Mouse (Mus musculus) left cerebral cortex, adult 9 months (tissue): ENCODE measurements around the gene Cdc42ep2.

Source experiments
- DNase-seq, 2 experiments: peaks; one replicate each; pipeline ENCODE4 v3.0.0; 2022; ENCODE audit warnings: low spot score in 2 of 2

The Cdc42ep2 gene

DNA sequence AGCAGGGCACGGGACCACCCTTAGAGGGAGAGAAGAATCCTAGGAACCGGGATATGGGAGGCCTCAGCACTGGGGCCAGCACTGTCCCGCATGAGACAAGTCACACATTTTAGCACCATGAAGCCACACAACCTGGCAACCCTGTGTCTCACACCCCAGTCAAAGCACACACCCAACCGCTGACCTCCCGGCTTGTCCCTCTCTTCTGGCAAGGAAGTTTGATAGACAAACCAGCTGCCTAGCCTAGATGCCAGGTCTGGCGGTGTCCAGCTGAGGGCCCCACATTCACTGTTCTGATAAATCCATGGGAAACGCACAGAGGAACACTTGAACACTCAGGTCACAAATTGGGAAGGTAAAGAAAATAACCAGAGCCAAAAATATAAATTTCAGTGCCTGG lies 18.0 kb upstream of the Cdc42ep2 start:
- DNase-seq: no peak

DNA sequence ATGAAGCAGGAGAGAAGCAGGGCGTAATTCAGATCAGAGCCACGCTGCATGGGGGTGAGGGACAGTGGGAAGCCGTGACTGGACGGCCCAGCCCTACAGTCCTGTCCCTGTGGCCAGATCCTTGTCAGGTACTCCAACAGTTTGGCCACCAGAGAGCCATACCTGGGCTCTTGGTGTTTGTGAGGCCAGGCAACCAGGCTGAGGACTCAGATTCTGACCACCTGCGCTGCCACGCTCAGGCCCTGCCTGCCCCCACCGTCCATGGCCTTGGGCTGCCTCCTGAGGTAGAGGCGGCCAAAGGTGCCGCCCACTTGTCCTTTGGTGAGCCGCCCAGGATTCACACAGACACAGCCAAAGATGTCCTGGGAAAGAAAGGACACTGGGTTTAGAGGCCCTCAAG lies 16.0 kb upstream of the Cdc42ep2 start:
- DNase-seq: no peak

DNA sequence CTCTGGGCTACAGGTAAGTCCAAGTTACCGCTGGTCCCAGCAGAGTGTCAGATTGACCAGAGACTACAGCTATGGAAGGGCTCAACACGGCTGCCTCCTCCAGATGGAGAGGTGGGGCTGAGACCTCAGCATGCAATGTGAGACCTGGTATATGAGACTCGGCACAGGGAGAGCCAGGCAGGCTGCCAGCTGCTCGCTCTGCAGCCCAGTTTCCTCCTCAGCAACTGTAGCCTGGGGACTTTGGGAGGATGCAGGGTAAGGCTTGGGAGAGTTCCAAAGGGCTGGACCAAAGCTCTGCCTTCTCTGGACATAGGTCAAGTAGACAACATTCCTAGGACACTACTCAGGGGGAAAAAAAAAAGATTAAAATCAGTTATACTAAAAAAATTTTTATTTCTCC lies 15.6 kb upstream of the Cdc42ep2 start:
- DNase-seq: no peak

DNA sequence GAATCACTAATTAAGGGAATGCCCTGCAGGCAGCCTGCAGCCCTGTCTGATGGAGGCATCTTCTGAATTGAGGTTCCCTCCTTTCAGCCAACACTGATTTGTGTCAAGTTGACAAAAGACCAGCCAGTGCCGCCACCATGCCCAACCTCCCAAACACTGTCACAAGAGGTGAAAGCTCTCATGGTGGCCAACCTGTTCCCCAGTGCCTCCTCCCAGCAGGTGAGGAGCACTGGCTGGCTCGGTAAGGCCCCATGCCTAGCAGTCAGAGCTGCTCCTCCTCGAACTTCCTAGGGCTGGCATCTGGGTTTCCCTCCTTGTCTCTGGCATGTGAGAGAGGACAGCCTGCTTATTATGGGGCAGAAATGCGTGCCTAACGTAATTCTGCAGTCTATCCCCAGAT lies 15.1 kb upstream of the Cdc42ep2 start:
- no peak for DNase-seq

DNA sequence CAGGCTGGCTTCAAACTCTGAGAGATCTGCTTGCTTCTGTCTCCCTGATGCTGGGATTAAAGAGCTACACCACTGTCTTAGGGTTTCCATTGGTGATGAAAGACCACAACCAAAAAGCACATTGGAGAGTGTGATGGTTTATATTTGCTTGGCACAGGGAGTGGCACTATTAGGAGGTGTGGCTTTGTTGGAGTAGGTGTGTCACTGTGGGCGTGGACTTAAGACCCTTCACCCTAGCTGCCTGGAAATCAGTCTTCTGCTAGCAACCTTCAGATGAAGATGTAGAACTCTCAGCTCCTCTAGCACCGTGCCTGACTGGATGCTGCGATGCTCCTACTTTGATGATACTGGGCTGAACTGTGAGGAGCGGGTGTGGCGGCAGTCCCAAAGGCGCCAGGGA lies 13.9 kb upstream of the Cdc42ep2 start:
- no peak for DNase-seq

DNA sequence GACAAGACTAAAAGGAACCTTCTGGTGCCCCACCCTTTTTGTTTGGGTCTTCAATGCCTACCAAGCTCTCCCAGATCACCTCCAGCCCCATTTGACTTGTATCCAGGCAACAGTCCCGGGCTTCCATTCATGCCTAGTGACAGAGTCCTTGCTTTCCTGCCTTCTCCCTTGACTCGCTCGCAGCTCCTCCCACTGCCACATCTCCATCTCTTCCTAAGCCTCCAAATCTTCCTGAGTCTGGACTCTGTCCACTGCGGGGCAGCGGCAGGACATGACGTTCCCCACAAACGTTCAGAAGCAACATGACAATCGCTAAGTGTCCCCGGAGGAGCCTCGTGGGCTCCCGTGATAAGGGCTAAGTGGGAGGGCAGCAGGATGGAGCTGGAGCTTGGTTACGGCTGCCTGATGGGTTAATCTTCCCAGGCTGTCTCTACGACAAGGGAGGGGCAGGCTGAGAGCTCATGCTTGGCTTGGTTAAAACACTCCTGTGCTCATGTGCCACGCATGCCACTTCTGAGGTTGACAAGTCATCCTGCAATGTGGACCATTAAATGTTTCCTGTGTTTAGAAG lies 13.3 kb upstream of the Cdc42ep2 start:
- DNase-seq: no peak

DNA sequence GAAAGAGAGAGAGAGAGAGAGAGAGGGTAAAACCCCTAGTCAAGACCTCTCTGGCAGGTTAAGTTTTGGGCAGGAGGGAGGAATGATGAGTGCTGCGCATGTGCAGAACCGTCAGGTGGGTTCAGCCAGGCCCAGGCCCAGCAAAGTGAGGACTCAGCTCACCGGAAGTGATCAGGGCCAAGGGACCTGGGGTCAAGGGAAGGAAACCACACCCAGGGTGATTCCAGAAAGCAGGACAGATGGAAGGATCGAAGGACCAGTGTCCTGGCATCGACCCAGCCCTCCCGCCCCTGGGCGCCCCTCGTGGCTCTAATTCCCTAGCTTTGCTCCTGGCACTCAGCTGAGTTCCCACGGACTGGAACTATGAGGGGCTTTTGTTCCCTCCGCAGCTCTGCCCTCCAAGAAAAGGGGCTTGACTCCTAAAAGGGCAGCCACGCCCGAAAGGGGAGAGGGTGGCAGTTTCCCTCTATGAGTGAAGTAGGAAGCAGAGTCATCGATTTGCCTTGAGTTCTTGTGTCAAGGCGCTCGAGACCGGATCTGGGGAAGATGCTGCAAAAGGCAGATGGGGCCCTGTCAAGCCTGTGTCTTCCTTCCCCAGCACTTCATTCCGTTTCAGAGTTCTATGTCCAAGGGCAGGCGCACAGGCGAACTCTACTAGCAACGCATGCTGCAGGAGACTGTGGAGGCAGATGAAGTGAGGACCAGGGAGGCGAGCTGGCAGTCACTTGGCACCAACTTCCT lies 12.6 kb upstream of the Cdc42ep2 start:
- DNase-seq: no peak

DNA sequence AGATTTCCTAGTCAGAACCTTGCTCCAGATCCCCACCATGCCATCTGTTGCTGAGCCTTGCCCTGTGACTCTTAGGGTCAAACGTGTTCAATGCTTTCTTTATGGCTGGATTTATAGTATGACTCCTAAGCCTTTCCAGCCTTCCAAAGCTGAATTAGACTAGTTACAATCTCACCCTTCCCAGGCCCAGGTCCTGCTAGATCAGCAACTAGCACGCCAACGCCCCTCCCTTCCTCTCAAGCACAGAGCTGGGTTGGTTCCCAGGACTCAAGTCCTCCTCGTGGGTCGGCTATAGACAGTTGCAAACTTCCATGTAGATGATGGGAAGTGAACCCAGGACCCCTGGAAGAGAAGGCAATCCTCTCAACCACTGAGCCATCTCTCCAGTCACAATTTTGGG lies 11.1 kb upstream of the Cdc42ep2 start:
- DNase-seq: no peak

DNA sequence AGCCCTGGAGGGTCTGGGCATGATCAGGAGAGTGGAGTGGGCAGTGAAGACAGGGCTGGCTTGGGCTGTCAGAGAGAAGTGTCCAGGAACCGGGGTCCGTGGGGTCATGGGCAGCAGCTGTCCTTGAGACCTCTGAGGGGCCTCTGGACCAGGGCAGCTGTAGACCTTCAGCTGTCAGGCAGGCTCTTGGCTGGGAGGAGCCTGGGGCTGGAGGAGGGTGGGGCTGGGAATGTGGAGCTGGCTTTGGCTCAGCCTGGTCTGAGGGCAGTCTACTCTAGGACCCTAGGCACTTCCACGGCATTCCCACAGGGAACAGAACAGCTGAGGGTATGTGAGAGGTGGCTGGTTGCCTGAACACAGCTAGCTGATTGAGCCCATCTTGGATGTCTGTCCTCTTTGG lies 10.7 kb upstream of the Cdc42ep2 start:
- DNase-seq: no peak

DNA sequence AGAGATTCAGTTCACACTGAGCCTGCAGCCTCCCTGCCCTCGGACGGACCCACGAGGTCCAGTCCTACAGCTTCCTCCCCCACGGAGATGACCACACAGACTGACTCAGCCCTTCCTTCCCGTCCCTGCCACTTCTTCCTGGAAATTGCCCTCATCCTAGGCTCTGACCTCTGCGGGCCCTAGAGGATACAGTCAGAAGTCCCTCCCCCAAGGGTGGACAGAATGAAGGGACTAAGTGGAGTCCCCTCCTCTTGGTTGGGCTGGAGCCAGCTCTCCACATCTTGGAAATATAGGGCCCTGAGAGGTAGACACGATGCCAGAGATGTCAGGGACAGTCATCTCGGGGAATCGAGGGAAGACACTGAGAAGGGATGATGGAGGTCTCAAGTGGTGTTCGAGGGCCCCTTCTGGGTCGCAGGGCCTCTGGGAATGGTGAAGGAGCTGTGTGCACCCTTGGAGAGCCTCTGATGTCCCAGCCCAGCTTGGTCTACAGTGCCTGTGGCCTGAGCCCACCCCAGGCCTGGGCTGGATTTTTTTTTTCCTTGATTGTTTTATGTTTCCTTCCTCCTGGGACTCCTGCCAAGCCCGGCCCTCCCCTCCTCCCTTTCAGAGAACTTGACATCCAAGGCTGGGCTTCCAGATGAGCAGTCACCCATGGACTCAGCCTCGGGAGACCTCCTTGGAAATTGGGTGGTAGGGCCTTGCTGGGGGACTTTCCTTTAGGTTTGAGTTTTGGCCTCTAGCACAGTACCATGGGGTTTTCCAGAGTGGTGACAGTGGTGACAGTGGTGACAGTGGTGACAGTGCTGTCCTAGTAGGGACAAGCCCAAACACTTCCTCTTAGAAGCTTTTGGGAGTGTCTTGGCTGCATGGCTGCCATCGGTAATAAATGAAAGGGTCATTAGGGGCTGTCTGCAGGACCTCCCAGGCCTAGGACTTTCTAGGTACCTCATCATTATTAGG lies 5.3 kb upstream of the Cdc42ep2 start:
- DNase-seq: no peak

DNA sequence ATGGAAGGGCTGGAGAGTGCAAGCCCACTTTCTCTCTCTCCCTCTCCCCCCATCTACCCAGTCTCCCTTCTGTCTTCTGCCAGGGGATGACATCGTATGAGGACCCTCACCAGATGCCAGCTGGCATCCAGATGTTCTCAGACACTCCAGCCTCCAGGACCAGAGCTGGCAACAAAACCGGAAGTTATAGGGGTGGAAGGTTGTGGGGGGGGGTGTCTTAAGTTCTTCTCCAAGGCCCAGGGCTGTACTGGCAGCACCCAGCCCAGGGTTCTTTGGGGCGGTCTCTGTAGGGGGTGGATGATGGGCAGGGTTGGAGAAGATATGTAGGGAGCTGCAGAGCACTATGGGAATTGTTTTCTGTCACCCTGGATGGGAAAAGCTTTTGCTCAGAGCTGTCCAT lies 3.9 kb upstream of the Cdc42ep2 start:
- no peak for DNase-seq

DNA sequence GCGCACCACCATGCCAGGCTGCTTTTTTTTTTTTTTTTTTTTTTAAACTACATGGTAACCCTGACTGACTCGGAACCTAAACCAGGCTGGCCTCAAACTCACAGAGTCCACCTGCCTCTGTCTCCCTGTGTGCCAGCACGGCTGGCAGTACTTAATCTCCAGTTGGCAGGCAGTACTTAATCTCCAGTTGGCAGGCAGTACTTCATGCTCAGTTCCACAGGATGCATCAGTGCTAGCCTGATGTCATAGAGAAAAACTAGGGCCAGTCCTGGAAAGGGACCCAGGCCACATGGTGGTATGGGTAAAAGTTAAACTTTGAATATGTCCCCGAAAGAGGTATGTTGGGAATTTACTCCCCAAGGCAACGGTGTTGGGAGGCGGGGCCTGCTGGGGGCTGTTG lies 3.5 kb upstream of the Cdc42ep2 start:
- DNase-seq: no peak

DNA sequence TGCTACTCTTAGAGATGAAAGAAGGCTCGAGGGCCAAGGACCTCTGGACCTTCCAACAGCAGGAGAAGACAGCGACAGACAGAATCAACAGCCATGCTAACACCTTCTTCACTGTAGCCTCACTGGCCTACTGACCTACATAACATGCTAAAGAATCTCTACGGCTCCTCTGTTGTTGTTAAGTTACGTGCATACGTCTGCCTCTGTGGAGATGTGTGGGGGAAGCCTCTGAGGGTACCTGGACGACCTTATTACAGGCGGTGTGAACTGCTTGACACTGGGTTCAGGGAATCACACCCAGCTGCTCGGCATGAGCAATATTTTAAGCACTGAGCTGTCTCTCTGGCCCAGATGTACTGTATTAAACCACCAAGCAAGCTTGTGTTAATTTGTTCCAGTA lies 2.9 kb upstream of the Cdc42ep2 start:
- DNase-seq: no peak

DNA sequence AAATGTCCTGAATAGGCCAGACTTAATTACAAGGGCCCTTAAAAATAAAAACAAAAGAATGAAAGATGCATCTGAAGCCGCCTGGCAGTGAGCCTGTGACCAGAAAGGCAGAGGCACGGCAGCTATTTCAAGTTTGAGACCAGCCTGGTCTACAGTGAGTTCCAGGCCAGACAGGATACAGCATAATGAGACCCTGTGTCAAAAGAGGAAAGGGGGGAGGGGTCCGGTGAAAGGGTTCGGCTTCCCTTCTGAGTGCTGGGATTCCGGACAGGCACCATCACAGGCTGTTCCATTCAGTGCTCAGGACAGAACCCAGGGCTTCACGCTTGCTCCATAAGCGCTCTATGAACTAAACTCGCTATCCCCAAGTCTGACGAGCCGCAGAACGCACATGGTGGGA lies 2.4 kb upstream of the Cdc42ep2 start:
- no peak for DNase-seq

DNA sequence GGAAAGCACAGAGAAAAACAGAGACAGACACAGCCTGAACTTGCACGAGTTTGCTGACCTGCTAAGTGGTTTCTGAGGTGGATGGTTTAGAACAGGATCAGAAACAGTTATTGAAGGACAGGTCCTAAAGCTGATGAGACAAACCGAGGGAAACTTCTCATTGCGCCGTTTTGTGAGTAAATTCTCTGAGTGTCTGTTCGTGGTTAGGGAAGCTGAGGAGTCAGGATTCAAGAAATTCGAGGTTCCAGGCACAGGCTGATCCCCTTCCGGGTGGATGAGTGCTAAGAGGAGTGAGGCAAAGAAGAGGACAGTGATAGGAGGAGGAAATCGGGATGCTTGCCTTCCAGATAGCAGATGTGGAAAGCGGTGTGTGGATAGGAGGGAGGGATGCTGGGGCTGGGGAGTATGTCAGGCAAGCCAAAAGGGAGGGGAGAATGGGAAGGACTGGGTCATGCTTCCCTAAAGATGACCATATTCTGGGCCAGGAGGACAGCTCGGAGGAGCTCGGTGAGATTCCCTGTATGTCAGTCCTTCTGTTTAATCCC lies 767 bp upstream of the Cdc42ep2 start:
- DNase-seq: no peak

DNA sequence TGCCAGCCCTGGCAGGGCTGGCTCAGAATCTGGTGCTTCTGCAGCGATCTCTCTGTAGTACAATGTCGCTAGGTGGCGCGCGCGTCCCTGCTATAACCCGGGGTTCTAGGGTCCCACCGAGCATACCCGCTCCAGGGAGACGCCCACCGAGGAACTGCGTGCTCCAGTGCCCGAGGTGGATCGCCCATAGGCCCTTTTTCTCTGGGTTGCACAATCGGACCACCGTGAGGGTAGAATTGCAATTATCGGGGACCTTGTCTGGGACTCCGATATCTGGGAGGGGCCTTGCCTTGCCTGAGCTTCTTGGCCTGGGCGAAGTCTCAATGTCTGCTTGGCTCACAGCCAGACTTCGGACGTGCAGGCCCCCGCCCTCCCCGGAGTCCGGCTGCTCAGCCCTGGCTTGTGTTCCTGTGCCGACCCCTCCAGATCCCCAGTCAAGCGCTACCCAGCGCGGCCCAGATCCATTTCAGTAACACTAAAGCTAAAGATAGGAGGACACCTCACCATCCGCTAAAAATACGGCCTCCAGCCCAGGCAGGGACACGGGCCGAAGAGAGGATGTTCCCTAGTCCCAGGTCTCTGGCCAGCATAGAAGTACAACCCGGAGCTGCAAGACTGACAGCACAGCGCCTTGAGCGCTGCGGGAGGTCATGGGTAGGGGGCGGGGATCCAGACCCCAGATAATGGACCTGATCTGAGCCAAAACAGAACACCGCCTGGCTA lies 465 bp downstream of the Cdc42ep2 start:
- peak in 1 of 2 experiments; percentile 89 for DNase-seq

DNA sequence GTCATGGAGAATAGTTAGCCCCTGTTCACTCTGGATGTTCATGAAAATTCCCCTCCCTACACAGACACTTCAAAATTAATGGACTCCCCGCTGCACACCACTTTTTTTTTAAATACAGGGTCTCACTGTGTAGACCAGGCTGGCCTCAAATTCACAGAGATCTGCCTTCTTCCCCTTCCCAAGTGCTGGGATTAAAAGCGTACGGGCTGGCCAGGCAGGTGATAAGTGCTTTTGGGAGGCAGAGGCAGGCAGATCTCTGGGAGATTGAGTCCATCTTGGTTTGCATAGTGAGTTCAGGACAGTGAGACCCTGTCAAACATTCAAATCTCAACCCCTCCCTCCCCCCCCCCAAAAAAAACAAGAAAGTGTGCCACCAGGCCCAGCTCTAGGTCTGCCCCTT lies 1.7 kb downstream of the Cdc42ep2 start:
- no peak for DNase-seq

DNA sequence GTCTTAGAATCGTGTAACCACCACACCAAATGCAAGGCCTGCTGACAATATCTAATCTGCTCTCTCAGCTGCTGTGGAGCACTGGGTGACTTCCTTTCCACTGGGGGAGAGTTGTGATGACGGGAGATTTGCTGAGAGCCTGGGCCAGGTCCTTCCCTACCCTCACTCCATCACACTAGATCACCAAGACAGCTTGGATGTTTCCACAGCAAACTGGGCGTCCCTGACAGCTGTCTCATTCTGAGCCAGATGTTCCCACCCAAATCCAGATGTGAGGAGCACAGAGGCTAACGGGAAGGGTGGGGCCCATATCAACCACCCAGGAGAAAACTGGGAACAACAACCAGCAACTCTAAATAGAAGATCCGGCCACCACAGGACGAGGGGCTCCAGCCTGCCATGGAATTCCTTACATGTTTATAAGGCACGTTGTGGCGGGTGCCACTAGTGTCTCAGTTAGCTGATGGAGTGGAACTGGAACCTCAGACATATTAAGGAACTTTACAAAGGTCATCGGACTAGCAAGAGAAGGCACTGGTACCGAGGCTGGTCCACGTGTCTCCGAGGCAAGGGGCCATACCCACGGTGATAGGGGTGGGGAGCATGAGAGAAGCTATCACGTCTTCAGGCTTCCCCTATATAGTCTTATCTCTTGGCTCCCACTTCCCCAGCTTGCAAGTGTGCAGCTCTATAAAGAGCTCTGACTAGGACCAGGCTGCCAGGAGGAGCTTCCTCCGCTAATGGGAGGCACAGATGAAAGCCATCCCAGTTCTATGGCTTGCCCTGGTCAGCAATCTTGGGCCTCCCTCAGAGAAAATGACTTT lies 2.3 kb downstream of the Cdc42ep2 start:
- no peak for DNase-seq

DNA sequence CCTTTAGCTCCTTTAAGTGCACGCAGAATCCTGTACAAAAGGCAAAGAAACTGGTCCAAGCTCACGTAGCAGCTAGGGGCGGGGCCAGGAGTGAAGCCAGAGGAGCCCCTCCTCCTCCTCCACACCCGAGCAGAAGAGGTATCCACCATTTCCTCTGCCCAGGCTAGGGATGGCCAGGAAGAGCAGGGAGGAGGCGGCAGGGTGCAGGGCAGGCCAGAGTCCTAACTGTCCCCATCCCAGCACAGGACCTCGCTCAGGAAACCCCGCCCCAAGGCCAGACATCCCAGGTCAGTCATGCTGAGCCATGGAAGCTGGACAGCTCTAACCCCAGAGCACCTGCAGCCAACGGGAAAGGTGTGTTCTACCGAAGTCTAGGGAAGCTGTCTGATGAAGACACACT lies 2.9 kb downstream of the Cdc42ep2 start:
- no peak for DNase-seq

DNA sequence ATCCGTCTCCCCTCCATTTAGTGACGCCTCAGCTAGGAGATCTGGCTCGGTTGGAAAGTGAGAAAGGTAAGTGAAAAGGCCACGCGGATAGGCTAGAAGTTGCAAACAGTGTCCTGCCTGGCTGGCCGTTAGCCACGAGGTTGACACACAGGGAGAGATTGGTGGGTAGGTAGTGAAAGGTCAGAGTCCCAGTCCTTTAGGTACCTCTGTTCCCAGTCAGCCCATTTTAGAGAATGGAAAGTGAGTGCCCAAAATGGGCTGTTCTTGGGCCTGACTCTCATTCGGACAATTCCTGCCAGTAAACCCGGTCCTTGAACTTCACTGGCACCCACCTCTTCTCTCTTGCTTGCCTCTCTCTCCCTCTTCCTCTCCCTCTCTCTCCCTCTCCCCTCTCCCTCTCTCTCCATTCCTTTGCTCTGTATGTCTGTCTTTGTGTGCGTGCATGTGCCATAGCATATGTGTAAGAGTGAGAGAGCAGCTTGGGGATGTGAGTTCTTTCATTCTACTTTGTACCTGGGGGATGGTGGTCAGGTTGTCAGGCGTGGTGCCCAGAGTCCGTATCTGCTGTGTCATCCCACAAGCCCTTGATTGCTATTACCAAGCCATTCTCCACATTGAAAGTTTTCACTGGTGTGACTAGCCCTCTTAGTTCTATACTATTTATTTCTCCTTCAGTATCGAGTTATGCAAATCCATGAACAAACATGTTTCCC lies 11.5 kb downstream of the Cdc42ep2 start, which contains the start of gene Dpf2:
Gene Dpf2 (minus strand): TSS at position 4 of the 713 bp plus-strand sequence.
- no peak for DNase-seq
